Mouse (Mus musculus) kidney, adult 18-20 months (tissue): ENCODE measurements at regions not wholly inside any gene's neighbourhood (a gene's known extent, or its start where the extent isn't known, plus 50 kb on each side); places are given as distances from the start of the nearest gene placed in this dataset.

Source experiments
- DNase-seq: peaks from one replicate; pipeline ENCODE4 v3.0.0; 2021

DNA sequence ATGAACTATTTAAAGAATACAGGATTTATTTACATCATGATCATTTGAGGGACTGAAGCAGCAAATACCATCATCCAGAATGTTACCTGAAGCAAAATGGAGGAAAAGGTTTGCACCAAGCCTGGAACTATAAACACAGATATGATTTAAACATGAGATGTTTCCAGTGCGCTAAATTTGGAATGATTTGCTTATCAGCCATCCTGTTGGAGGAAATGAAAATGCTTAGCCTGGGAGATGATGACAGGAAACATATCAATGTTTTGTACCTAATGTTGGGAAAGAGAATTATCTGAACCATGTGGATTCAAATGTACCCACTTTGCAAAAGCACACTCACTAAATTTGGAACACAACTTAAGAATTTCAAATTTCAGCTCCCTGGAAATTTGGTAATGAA lies 149.3 kb downstream of the Adgra3 start:
- no peak for DNase-seq

DNA sequence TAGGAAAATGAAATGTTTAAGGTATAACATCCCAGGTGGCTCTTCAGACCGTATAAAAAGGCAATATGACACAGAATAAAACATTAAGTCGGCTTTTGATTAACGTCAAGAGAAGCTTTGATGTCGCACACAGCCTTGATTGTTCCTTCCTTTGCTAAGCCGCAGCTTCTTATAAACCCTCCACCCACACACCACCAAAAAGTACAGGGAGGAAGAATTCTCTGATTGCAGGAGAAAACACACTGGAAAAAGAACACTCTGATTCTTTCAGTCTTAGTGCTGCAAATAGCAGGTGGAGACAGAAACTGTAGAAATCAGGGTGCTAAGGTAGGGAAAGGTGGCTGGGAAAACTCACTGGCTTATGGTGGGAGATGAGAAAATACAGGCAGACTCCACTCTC lies 162.7 kb downstream of the Adgra3 start:
- DNase-seq = no peak

DNA sequence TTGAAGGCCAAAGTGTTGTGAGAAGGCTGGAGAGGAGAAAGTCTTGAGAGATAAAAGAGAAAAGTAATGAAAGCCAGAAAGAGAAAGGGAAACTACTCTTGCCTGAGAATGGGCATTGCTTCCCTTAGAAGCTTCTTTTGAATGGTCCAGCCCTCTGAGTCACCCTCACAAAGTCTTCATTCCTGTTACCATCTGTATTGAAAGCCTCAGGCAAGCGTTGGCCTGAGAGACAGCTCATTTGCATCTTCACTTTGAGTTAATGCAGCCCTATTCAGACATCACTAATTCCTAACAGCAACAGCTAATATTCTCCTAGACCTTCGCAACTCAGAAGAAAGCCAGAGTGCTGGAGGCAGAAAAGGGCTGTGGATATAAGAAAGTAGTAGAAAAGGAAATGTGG lies 178.4 kb downstream of the Adgra3 start:
- no peak for DNase-seq

DNA sequence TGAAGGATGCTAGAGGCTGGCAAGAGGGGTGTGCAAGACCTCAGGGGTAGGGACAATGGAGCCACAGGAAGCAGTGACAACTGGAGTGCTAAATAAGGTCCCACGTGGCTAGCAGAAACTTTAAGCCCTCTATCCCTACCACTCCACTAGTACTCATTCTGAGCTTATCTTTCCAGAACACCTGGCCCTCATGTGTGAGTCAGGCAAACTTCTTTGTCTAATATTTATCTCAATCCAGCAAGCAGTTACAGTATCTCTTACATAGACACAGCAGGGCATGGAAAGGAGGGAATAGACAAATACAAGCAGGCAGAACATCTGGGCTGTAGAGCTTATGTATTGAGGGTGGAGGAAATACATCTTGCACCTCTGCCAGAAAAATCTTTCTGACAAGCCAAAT lies 182.6 kb downstream of the Adgra3 start:
- DNase-seq = no peak

DNA sequence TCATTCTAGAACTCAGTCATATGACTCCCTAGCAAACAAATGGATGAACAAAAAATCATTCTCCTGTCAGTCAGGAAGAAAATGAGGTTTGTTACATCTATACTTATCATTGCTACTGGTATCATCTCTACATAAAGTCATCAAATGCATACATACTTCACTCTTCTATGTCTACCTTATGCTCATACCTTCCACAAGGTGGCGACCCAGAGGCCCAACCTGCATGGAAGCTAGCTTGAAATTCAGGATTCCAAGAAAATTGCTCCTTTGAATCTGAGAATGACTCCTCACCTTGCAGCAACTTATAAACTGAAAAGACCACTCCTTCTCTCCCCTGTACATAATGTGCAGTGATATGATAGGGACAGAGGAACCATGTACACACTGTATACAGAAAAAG lies 201.6 kb downstream of the Adgra3 start:
- DNase-seq = peak; percentile 6

DNA sequence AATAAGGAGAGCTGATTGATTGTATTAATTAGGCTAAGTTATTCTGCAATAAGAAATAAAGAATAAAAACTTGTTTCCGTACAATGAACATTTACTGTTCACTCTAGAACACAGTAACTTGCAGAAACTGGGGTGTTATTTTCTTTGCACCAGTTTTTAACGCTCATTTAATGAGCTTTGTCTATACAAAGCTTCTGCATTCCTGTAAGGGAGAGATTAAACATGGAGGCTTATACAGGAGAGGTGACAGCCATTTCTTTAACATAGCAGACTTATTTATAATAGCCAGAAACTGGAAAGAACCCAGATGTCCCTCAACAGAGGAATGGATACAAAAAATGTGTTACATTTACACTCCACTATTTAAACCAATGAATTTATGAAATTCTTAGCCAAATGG lies 202.8 kb downstream of the Adgra3 start:
- DNase-seq = no peak

DNA sequence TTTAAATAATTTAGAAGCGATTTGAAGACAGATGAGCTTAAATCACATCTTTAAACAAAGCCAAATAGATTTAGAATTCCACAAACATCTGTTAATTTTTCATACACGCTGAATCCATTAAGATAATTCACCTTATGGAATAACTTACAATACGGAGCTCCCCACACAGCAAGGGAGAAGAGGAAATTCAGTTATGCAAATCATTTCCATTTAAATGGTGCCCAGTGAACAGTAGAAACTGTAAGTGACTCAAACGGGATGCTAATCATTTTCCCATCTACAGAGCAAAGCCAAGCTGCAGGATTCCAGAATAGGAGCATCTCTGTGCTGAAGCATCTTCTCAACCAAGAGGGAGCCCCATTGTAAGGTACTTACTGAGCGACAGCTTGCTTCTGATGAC lies 210.1 kb downstream of the Adgra3 start:
- DNase-seq = no peak

DNA sequence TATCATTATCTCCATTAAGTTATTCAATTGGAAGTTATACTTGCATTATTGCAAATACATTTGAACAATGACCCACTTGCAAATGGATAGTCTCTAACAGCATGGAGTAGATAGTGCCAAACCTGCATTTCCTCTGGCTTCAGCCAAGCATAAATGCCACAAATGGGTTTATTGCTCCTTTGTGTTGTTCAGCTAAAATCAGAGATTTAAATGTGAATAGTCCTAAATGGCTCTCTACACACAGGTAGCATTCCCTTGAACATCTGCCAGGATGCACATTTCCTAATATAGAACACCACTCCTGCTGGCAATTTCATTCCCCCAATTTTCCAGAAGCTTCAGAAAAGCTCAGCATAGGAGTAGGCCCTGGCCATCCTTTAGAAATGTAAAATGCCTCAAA lies 210.6 kb downstream of the Adgra3 start:
- DNase-seq = no peak

DNA sequence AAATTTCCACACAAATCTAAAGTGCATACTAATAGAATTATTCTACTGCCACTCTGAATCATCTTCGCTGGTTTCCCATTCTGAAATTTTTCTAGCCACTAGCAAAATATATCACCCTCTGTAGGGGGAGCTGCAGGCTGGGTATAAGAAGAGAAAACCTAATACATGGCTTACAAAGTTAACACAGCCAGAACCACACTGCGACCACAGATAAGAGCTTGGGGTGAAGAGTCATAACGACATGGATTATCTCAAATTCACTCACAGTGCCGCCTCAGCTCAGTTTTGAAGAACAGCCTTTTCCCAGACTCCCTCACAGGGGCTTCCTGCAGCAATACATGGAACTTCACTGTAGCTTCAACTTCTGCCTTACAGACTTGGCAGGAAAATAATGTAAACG lies 240.0 kb downstream of the Adgra3 start:
- DNase-seq = no peak

DNA sequence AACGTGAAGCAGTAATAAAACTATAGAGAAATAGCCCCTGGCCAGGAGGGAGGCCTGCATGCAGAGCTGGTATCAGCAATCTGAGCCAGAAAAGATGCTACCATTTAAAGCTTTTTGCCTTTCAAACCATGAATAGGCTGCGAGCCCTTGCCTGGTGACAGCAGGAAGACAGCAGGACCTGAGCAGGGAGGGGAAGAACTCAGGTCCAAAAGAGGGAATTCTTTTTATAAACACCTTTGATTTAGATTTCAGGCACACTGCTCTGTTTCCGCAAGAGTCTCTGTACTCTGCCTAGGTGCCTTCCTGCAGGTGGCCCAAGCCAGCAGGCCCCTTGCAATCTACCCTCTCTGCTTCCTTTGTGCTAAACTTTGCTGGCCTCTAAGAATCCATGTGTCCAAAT lies 242.1 kb downstream of the Adgra3 start:
- DNase-seq = no peak

DNA sequence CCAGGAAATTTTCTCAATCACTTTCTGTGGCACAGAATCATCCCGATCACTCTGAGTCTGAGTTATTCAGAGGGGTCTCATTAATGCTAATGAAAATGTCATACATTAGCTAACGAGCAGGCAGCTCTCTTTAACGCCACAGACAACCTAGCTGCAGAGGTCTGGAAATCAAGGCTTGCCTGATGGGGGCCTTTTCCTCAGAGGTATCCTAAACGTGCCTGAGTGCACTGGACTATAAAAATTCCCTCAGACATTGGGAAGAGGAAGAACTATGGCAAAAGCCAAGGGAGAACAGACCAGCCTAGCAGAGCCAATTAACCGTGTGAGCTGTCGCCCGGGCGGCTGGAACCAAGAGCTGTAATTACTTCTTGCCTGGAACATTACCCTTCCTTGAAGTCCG lies 245.5 kb downstream of the Adgra3 start:
- no peak for DNase-seq

DNA sequence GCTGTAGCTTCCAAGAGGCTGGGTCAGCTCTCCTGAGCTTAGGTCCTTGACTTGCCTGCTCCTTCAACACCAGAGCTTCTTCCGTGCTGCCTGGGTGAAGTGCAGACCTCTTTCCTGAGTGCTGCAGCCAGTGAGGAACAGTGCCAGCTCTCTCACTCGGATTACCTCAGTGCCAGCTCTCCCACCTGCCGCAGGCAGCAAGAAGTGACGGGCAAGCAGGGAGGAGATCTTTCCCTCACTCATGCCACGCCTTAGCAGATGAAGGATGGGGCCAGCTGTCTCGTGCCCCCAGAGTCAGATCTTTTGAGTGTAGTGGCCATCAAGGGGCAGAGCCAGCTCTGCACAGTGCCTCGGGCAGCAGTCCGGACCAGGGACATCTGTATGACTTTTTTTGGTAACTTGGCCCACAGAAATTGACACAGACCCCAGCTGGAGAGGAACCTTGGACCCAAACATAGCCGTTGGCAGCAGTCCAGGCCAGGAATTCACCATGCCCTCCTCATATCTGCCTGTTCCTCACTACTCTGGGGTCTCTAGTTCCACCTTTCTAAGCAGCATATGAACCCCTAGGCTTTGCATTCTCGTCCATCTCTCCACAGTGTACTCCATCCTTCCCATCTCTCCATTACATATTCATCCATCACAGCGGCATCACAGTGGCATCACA lies 263.9 kb upstream of the Kcnip4 start:
- no peak for DNase-seq

DNA sequence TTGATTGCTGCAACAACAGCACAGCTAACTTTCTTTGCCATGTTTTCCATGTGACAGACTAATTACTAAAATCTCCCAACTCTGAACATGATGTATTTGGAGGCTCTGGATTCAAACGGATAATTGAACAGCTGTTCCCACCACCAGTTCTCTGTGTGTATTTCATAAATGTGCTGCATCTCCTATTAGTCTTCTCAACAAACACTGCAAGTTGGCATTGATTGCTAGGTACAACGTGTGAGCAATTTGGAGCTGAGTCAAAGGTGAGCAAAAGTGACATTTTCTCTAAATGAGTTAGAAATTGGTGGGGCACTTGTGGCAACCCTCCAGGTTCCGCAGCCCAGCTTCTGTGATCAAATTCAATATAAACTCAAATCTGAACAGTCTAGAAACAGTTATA lies 259.0 kb upstream of the Kcnip4 start:
- no peak for DNase-seq

DNA sequence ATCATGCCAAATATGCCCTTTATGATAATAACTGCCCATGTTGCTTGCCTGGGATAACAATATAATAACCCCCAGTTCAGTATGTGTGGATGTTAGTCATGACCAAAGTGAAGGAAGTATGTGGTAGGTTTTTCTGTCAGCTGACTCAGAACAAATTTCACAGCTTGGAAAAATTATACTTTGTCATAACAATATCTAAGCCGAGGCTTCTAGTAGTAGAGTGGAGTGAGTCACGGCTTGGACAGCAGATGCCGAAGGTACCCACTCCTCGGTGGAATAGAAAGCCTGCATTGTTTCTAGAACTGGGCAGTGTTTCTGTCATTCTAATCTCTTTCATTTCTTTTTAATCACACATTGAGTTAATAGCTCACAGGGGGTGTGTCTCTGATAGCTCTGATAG lies 236.3 kb upstream of the Kcnip4 start:
- DNase-seq = no peak

DNA sequence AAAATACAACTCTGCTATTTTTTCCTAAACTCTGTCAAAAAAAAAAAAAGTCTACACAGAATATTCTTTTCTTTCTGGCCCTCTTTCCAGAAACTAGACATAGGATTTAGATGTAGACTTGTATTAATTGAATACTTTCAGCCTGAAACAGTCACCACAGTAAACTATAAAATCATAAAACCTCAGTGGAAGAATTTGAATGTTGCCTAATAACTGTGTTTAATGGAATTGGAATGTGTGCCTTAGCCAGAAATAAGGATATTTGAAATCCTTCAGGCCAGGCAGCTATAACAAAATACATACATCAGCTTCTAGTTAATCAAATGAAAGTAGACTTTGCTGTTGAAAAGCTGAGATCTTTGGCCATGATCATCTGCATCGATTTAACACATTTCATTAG lies 230.8 kb upstream of the Kcnip4 start:
- DNase-seq = no peak

DNA sequence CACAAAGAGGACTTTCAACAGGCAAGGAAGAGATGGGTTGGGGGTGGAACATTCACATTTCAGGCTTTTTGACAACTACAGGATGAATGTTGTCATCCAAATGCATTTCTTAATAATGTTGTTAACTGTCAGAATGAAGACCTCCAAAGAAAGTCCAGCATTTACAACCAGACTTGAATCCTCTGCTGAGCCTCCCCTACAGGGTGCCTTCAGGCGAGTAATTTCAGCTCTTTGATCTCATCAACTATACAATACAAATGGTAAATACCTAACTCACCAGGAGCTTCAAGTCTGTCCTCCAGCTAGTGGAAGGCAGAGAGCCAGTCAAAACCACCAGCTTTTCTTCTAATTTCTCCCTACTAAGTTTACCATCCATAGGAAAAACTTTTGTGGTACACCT lies 187.9 kb upstream of the Kcnip4 start:
- DNase-seq = no peak

DNA sequence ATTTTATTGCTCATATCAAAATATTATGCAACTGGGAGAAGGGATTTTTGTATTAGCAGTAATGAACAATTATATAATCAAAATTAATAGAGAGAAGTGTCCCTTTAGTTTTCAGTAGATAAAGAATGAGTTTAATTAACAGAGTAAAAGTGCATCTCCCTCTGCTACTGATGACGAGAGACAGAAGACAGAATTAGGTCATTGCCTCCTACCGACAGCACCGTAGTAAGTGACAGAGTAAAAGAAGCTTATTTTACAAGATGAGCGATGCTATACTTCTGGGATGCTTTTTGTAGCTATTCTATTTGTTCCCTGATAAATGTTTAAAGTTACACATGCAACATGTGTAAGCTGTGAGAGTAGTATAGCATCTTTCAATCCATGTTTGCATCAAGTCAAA lies 157.4 kb upstream of the Kcnip4 start:
- no peak for DNase-seq

DNA sequence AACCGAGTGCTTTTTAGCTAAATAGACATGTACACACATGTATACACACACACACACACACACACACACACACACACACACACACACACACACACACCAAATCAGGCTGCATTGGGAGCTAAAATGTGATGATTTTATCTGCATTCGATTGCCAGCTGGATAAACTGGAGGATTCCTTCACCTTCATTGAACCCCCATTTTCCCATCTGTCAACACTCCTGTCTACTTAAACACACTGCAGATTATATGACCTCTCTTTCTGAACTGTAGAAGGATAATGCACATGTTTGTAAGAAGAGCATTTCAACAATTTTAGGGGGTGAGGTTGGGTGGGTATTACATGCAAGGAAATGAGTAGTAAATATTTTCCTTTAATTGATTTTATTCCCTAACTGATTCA lies 156.8 kb upstream of the Kcnip4 start:
- DNase-seq = no peak

DNA sequence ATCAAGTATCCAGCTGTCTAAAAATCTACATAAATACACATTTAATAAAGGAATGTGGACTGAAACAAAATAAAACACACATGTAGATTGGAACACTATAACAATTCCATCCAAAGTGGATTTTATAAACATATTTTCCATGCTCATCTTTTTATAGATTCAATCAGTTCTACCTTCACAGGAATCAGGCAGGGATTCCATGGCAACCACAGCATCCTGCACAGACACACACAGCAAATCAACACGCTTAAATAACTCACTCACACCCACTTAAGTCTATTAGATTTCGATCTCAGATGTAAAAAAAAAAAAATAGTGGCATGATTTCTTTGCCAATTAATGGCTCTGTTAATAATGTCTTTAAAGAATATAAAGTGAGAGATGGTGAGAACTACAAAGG lies 151.2 kb upstream of the Kcnip4 start:
- DNase-seq = no peak

DNA sequence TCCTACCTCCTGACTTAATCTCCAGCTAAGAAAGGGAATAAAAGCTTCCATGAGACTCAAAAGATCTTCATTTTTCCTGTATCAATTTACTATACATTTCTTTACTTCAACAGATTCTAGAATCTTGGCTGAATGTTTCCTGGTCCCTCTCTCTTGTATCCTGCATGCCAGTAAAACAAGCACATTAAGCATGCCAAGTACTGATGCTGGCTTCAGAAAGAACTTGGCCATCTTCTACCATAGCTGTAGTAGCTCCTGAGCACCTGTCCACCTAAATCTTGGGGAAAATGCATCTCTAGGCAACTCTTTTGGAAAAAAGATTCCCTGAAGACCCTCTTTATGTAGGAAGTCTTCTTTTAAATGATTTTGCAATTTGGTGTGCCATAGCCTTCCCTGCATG lies 140.5 kb upstream of the Kcnip4 start:
- no peak for DNase-seq

DNA sequence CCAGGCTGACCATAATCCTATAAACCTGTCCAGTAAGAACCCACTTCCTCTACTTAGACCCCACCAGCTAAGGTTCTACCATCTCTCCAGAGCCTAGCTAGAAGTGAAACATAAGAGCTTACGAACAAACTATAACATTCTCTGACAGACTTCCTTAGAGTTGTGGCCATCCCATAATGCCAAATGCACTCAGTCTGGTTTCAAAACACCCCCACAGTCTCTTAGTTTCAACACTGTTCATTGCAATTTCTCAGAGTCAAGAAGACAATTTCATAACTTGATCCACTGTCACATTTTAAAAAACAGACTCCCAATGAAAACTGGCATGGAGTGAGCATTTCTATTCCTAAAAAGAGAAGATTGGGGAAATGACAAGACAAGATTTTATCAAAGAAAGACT lies 139.2 kb upstream of the Kcnip4 start:
- DNase-seq = no peak

DNA sequence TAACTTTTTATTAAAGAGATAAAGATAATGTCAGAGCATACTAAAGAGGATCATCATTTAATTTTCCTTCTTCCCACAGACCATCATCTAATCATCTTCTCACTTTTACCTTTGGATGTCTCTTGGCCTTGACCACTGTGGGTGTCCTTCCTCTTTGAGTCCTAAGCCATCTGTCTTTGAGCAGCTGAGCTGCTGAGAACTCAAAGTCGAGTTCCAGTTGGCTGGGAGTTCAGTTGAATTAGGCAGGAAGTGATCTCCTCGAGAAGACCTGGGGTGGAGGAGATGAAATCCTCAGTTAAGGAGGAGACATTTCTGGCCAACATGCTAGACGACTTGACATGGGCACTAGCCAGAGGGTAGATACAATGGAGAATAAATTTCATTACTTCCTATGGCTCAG lies 137.4 kb upstream of the Kcnip4 start:
- DNase-seq = no peak

DNA sequence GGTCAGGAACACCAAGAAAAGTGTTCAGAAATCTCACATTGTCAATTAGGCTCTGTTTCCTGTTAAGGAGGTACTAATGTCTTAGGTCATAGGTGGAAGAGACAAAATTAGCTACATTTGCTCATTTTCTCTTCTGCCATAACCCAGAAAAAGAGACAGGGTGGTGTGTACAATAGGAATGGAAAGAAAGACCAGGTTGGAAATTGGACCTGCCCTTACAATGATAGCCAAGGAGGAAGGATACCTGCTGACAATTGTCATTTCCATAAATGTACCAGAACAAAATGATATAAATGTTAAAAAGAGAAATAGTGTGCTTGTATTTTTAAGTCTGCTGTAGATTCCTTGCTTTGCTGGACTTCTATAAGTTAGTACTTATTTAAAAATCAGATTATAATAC lies 135.9 kb upstream of the Kcnip4 start:
- DNase-seq = no peak

DNA sequence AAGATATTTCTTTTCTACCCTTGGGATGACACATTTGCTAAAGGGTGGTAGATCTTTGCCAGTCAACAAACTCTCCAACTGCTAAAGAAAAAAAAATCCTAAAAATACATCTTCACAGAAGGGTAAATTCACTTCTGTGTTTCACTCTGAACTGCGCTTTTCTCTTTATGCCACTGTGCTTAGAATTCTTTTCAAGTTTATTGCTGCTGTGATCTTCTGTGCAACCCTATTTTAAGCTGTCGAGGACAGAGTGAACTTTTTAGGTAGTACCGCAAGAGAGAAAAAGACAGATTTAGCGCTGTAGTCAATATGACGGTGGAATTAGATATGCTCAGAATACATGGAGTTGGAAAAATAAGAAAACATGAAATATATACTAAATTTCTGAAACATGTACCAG lies 126.2 kb upstream of the Kcnip4 start:
- no peak for DNase-seq

DNA sequence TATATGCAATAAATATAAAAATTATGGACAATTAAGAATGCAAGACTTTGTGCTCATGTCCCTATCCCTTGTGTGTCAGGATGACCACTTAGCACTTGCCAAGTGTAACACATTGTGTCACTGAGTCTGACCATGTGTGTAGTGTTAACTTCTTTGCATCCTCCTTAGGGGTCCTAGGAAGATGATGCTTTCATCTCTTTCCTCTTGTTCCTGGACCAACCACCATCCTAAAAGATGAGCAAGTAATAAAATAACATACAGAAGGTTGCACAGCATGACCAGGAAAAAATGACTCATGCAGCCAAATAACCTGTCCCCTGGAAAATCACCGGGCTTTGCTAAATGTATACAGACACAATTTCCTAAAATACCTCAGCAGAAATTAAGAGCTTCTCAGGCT lies 121.1 kb upstream of the Kcnip4 start:
- DNase-seq = no peak

DNA sequence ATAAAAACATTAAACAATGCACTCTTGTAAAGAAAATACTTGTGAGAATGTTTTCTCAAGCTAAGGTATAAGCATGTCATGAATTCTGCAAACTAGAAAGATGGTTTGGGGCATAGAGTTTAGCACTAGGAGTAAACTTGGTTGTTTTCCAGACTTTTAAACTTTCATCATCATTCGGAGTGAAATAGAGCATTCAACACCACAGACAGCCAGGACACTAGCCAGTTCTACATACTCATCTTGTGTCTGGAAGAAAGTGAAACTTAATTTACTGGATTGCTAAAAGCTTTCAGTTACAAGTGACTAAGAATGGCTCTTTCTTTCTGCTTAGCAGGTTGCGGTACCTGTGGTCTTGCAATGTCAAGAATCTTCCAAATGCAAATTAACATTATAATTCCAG lies 119.9 kb upstream of the Kcnip4 start:
- no peak for DNase-seq
